Mouse (Mus musculus): ENCODE measurements around the gene Unc5b.

Unc5b gene

GRCm38 (mm10) chr10:60797682-60798422 lies 33.5 kb downstream of the Unc5b start:
- DNase-seq = no peak

DNA sequence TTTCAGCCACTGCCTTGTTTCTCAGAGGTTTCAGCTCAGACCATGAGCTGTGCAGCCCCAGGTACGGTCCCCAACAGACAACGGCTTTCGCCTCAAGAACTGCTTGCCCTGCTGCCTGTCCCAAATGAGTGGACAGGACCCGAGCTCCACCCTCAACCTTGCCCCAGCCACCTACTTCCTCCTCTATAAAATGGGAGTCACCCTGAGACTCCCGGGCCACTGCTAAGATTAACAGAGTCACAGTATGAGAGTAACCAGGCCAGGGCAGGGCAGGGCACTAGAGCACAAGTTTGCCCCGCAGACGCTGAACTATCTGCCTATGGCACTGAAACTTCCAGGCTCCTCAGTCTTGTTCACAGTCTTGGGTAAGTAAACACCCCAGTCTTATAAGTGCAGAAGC lies 34.9 kb downstream of the Unc5b start:
- no peak for DNase-seq

DNA sequence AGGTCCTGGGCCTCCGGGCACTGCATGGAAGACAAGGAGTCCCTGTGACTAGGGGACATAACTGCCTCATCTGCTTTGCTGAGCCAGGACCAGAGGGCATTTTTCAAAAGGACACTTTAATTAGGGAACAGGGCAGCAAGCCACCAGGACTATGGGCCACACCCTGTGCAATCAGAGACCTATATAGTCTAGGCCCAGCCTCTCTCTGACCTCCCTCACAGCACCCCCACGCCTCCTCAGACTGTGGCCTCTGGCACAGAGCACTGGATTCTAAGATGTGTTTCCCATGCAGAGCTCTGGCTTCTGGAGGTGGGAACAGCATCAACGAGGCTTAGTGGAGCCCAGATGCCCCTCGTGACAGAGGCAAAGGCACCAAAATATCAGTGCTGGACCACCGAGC lies 35.4 kb downstream of the Unc5b start:
- DNase-seq = no peak

- no peak for DNase-seq
These were observed 36.6 kb downstream of the Unc5b start for GRCm38 (mm10) chr10:60794792-60795191.

DNA sequence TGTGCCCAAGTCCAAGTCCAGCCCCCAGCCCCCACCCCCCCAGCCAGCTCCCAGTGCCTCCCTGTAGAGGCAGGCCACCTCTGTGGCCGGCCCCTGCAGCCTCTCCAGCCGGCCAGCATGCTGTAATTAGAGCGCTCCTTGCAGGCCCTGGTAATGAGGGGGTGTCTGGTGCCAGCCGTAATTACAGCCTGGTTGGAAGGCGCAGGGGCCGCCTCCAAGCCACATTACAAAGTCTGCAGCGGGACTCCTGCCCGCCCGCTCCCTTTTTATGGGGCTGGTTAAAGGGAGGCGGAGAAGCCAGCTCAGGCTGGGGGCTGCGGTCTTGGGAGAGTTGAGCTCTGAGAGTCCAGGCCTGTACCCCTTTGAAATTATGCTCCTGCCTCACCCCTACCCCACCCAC lies 37.0 kb downstream of the Unc5b start:
- no peak for DNase-seq

GRCm38 (mm10) chr10:60792841-60793240 lies 38.5 kb downstream of the Unc5b start:
- peak; percentile 75 for DNase-seq

- DNase-seq = peak; percentile 34
These were observed 39.0 kb downstream of the Unc5b start for GRCm38 (mm10) chr10:60792365-60792764.

GRCm38 (mm10) chr10:60790912-60791311 lies 40.5 kb downstream of the Unc5b start:
- no peak for DNase-seq

- DNase-seq = no peak
These were observed 43.9 kb downstream of the Unc5b start for GRCm38 (mm10) chr10:60787303-60788074.

- no peak for DNase-seq
These were observed 47.8 kb downstream of the Unc5b start for GRCm38 (mm10) chr10:60783608-60784007.

DNA sequence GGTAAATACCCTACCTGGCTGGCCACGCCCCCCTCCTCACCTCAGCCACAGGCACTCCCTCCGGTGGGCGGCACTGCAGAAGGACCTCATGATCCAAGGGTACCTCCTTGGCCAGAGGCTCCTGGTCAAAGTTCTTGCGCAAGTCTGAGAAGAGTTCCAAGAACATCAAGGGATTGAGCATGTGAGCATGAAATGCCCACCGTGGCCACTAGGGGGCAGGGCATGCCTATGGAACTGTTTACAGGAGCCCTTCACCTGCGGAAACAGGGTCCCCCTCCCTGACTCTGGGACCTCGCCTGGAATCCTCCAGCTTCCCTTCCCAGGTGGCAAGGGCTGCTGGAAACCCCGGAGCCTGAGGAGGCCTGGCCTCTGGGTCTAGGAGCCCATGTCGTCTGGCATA lies 51.8 kb downstream of the Unc5b start:
- peak; percentile 83 for DNase-seq

- peak; percentile 43 for DNase-seq
These were observed 52.8 kb downstream of the Unc5b start for GRCm38 (mm10) chr10:60778542-60778941.

GRCm38 (mm10) chr10:60775473-60775872 lies 55.9 kb downstream of the Unc5b start:
- DNase-seq = no peak

GRCm38 (mm10) chr10:60774616-60775015 lies 56.8 kb downstream of the Unc5b start:
- DNase-seq = no peak

- no peak for DNase-seq
These were observed 60.5 kb downstream of the Unc5b start for GRCm38 (mm10) chr10:60770855-60771254.

DNA sequence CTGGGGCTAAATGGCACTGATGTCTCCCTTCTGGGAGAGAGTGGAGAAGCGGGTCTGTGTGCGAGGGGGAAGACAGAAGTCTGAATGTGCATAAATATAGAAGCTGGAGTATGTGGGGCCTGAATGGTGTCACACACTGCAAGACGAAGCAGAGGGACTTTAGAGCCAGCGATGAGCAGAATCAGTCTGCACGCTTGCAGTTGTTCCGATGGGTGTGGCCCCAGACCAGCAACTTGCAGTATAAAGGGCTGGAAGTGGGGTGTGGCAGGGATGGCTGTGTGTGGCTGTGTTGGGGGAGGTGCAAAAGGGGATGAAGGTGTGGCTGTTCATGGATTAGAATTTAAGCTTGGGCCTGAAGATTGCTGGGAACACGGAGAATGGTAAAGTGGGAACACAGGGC lies 62.8 kb downstream of the Unc5b start:
- DNase-seq = no peak

DNA sequence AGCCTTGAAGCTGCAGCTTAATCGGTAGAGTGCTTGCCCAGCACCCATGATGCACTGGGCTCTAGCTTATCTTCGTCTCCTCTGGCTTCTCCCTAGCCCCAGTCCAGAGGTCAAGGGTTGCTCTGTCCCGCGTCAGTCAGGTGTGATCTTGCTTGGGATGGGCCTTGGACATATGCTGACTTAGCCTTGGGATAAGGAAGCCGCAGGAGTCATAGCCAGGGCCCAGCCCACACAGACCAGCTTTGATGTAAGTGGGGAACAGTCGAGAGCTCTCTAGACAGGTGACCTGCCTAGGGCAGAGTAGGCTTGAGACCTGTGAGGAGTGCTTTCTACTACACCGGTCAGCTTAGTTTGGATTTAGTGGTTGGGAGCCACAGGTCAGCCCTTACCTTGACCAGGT lies 64.0 kb downstream of the Unc5b start:
- no peak for DNase-seq

GRCm38 (mm10) chr10:60762126-60762525 lies 69.3 kb downstream of the Unc5b start:
- no peak for DNase-seq

DNA sequence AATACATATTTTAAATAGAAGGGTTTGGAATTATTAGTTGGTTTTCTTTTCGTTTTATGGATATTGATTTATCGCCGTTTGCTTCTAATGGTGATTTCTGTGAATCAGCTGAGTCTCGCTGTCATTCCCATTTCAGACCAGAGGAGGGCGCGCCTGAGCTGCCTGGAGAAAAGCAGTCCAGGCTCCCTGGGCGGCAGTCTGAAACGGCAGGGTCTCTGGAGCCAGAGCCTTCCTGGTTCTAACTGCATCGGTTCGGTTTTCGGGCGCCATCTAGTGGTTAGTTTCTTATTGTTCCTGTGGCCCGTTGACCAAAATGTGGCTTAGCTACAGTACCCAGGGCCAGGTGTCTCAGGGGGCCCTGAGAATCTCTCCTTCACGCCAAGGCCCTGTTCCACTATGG lies 71.0 kb downstream of the Unc5b start:
- DNase-seq = peak; percentile 95

GRCm38 (mm10) chr10:60756992-60757391 lies 74.4 kb downstream of the Unc5b start:
- DNase-seq = peak; percentile 83

DNA sequence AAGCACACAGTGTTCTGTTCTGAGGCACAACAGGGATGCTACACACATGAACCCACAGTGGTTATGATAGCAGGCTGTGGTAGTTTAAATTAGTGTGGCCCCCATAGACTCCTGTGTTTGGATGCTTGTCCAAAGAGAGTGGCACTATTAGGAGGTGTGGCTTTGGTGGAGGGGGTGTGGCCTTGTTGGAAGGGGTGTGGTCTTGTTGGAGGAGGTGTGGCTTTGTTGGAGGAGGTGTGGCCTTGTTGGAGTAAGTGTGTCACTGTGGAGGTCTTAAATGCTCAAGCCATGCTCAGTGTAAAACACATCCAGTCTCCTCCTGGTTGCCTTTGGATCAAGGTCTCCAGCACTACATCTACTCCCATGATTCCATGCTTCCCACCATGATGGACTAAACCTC lies 75.2 kb downstream of the Unc5b start:
- no peak for DNase-seq

GRCm38 (mm10) chr10:60753941-60754340 lies 77.4 kb downstream of the Unc5b start:
- DNase-seq = no peak

DNA sequence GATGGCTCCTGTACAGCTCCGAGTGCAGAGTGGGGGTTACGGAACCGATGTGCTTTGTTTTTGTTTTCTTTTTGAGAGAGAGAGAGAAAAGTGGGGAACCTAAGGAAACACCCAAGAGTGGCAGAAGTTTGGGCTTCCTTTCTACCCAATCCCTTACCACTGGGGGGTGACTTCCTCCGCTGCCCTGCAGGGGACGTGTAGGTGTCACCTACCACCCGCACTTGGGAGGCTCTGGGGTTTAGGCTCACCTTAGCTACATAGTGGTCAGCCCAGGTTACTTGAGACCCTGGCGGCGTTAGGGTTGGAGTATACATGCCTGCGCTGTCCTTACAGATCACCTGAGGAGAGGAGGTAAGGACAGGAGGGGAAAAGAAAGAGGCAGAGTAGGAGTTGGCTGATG lies 78.1 kb downstream of the Unc5b start:
- no peak for DNase-seq
